In genomic region chr2:90964811-90965465, GRCm38 (mm10) we compare ENCODE assay signal across 8 mouse cellular contexts. TPM values are rescaled to one million over a fixed set of nuclear protein-coding genes. Genes with fewer than 3 reads are reported as not detected.
DNase-seq lines count a peak whose midpoint lies in the region; ATAC-seq and TF ChIP-seq lines count a peak whose summit lies in the region.

No protein-coding gene starts in this region.

- H3K27ac ChIP-seq in kidney, embryonic 15.5 days: 0 out of 2 replicates have a peak overlapping the region, but pooled peaks have one; percentile 45
- H3K27ac ChIP-seq in stomach, embryonic 16.5 days (ENCODE audit: low read length): peak overlapping the region; percentile 84

- no peak for TF ChIP-seq POLR2A in lung, adult 2 months (IDR thresholded peaks at IDR 0.05; ENCODE audit: borderline replicate concordance, extremely low read depth, low read depth, low read length)

- no peak overlapping the region for H3K4me3 ChIP-seq in kidney, embryonic 15.5 days (replicated peaks)
- H3K4me3 ChIP-seq in lung, adult 2 months (replicated peaks; ENCODE audit: extremely low read depth, low read depth, low read length): no peak overlapping the region
- peak overlapping the region; percentile 26 for H3K4me3 ChIP-seq in stomach, embryonic 16.5 days (replicated peaks; ENCODE audit: low read length)

- TF ChIP-seq CTCF in lung, adult 2 months (IDR thresholded peaks at IDR 0.05; ENCODE audit: insufficient read depth, low read length): no peak

- no peak overlapping the region for H3K9ac ChIP-seq in kidney, embryonic 15.5 days
- peak overlapping the region; percentile 47; the same call in 1 of the 2 replicates for H3K9ac ChIP-seq in stomach, embryonic 16.5 days (ENCODE audit: low read length)

- H3K4me2 ChIP-seq in kidney, embryonic 15.5 days: no peak overlapping the region
- H3K4me2 ChIP-seq in stomach, embryonic 16.5 days (ENCODE audit: low read depth, low read length): peak overlapping the region; percentile 14; the same call in 1 of the 2 replicates

- H3K4me1 ChIP-seq in kidney, embryonic 15.5 days: peaks cover 5% of the 10 kb centered on the region; the same call in 1 of the 2 replicates
- peaks cover 11% of the 10 kb centered on the region for H3K4me1 ChIP-seq in lung, adult 2 months (ENCODE audit: control insufficient read depth, insufficient read depth, low read length)
- H3K4me1 ChIP-seq in stomach, embryonic 16.5 days (ENCODE audit: control insufficient read depth, insufficient read depth, low read length): peaks cover 9% of the 10 kb centered on the region; the same call in 1 of the 2 replicates

- WGBS in kidney, embryonic 15.5 days: 71% methylated on average over 7 of the region's 7 CpGs
- WGBS in lung, adult 2 months: 27% methylated on average over 7 of the region's 7 CpGs
- 40% methylated on average over 7 of the region's 7 CpGs for WGBS in stomach, embryonic 16.5 days

- no peaks in the 10 kb centered on the region; the same call in 1 of the 2 replicates for H3K36me3 ChIP-seq in kidney, embryonic 15.5 days
- no peaks in the 10 kb centered on the region for H3K36me3 ChIP-seq in stomach, embryonic 16.5 days (ENCODE audit: control insufficient read depth, insufficient read depth, low read length)

- no peak for DNase-seq in kidney, postnatal 25 days
- DNase-seq in cerebellum, adult 11-12 months: peak; percentile 63
- peak; percentile 44 to 50 for DNase-seq in frontal cortex, postnatal 25 days (ENCODE audit: low spot score in 2 of 2)
- peak; percentile 79 for DNase-seq in layer of hippocampus, adult 11-12 months (ENCODE audit: low spot score)
- peak; percentile 12 for DNase-seq in lung, adult 2 months
- DNase-seq in retina, postnatal 1 day: no peak

- 0 out of 2 replicates have a peak, but pooled peaks have one; percentile 15 for ATAC-seq in kidney, embryonic 15.5 days (replicated peaks; ENCODE audit: low FRiP score)
- ATAC-seq in stomach, embryonic 16.5 days (ENCODE audit: insufficient read depth, low FRiP score): peak; percentile 89

- H3K9me3 ChIP-seq in kidney, embryonic 15.5 days (replicated peaks): no peaks in the 10 kb centered on the region
- H3K9me3 ChIP-seq in stomach, embryonic 16.5 days (replicated peaks; ENCODE audit: control insufficient read depth, low read length): no peaks in the 10 kb centered on the region

- no peaks in the 10 kb centered on the region for H3K27me3 ChIP-seq in kidney, embryonic 15.5 days
- H3K27me3 ChIP-seq in stomach, embryonic 16.5 days (ENCODE audit: control insufficient read depth, insufficient read depth, low read length): no peaks in the 10 kb centered on the region

RNA-seq across cellular contexts. Expression of gene Celf1, which starts 24.8 kb away (rescaled TPM):
- 104 and 107 TPM in 2 replicates for polyA plus RNA-seq in kidney, embryonic 15.5 days (2015; fragmentation: Nextera tagmentation; extraction: Ambion mirVana)
- polyA plus RNA-seq in lung, adult 2 months (2012; rRNA removed): 31.1 and 36.2 TPM in 2 replicates
- polyA plus RNA-seq in stomach, embryonic 16.5 days (2015; fragmentation: Nextera tagmentation; extraction: Ambion mirVana): 74.3 and 81.5 TPM in 2 replicates

Comparison
In these comparisons a context has a peak if more than half of its experiments do, and no peak if none do; other contexts are left out.
1. DNase-seq: peak in cerebellum, adult 11-12 months (single experiment), frontal cortex, postnatal 25 days (2 of 2), layer of hippocampus, adult 11-12 months (single experiment) and lung, adult 2 months (single experiment); none in kidney, postnatal 25 days (0 of 2) and retina, postnatal 1 day (single experiment).